Mouse (Mus musculus): ENCODE measurements around the gene Hvcn1. TPM values are rescaled to one million over a fixed set of nuclear protein-coding genes. Genes with fewer than 3 reads are reported as not detected.
A peak's percentile ranks its signal among the peaks of the same experiment; 100 is the strongest.

The Hvcn1 gene
- polyA plus RNA-seq, 1 experiment from 2014 or later, result 1.8 TPM

- WGBS, result 64% methylated on average over 11 of the region's 11 CpGs
- Histone ChIP-seq H3K4me3 (no peak overlapping the region), H3K9me3 (replicated peaks) (no peaks in the 10 kb centered on the region), H3K27me3 (replicated peaks) (no peaks in the 10 kb centered on the region), H3K27ac (ENCODE audit: poor library complexity, severe bottlenecking) (no peak overlapping the region), H3K36me3 (peaks cover 6% of the 10 kb centered on the region; the same call in 1 of the 2 replicates), H3K9ac (no peak overlapping the region), H3K4me2 (no peak overlapping the region), H3K4me1 (replicated peaks) (peaks cover 9% of the 10 kb centered on the region)
- no peak for ATAC-seq (ENCODE audit: insufficient number of reproducible peaks, low FRiP score)
Measured at GRCm38 (mm10) chr5:122247529-122247928, 40.9 kb downstream of the Hvcn1 start.

DNA sequence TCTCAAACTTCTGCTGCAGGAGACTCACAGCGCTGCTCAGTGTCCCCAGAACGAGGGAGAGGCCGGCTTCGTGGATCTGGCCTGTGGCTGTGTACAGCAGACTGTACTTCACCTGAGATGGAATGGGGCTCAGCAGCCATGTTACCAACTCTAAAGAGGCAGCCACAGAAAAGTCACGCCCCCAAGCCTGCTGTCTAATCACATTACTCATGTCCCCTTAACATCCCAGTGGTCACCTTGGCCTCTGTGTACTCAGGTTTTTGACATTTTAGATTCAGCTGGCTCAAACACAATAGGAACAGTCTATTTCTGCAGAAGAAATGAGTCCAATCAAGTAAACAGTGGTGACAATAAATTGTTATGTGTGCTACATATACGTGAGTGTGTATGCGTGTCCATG is 41.3 kb downstream of the Hvcn1 start:
- Histone ChIP-seq H3K9ac (no peak overlapping the region), H3K27me3 (replicated peaks) (no peaks in the 10 kb centered on the region), H3K36me3 (peaks cover 8% of the 10 kb centered on the region; the same call in 1 of the 2 replicates), H3K4me2 (no peak overlapping the region), H3K4me1 (replicated peaks) (peaks cover 9% of the 10 kb centered on the region), H3K27ac (ENCODE audit: poor library complexity, severe bottlenecking) (no peak overlapping the region), H3K4me3 (no peak overlapping the region), H3K9me3 (replicated peaks) (no peaks in the 10 kb centered on the region)
- WGBS, result 86% methylated on average over 7 of the region's 7 CpGs
- ATAC-seq (ENCODE audit: insufficient number of reproducible peaks, low FRiP score), result no peak

DNA sequence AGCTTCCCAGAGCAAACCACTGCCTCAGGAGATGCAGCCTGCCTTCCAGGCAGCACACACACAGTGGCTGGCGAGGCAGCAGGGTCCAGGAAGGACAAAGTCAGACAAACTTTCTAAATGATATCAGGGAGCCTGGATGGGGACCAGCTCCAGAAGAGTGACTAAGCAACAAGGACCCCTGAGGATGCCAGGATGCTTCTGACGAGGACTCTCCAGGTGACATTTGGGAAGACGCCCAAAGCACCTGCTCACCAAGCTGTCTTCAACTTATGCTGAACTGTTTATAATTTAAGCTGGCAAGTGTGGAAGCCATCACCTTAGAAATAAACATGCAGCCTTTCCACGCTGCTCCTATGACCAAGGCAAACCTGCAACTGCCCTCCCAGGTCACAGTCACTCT is 42.7 kb downstream of the Hvcn1 start:
- no peak for ATAC-seq (ENCODE audit: insufficient number of reproducible peaks, low FRiP score)
- H3K9ac ChIP-seq, result no peak overlapping the region
- no peaks in the 10 kb centered on the region for H3K9me3 ChIP-seq (replicated peaks)
- no peak overlapping the region for H3K4me3 ChIP-seq
- H3K4me2 ChIP-seq, result no peak overlapping the region
- H3K4me1 ChIP-seq (replicated peaks), result peaks cover 9% of the 10 kb centered on the region
- H3K27me3 ChIP-seq (replicated peaks), result no peaks in the 10 kb centered on the region
- H3K27ac ChIP-seq (ENCODE audit: poor library complexity, severe bottlenecking), result no peak overlapping the region
- 80% methylated on average over 4 of the region's 4 CpGs for WGBS
- peaks cover 13% of the 10 kb centered on the region for H3K36me3 ChIP-seq

GRCm38 (mm10) chr5:122251895-122252606 is 45.4 kb downstream of the Hvcn1 start:
- 95% methylated on average over 17 of the region's 17 CpGs for WGBS
- no peak for ATAC-seq (ENCODE audit: insufficient number of reproducible peaks, low FRiP score)
- peaks cover 41% of the 10 kb centered on the region for H3K36me3 ChIP-seq

DNA sequence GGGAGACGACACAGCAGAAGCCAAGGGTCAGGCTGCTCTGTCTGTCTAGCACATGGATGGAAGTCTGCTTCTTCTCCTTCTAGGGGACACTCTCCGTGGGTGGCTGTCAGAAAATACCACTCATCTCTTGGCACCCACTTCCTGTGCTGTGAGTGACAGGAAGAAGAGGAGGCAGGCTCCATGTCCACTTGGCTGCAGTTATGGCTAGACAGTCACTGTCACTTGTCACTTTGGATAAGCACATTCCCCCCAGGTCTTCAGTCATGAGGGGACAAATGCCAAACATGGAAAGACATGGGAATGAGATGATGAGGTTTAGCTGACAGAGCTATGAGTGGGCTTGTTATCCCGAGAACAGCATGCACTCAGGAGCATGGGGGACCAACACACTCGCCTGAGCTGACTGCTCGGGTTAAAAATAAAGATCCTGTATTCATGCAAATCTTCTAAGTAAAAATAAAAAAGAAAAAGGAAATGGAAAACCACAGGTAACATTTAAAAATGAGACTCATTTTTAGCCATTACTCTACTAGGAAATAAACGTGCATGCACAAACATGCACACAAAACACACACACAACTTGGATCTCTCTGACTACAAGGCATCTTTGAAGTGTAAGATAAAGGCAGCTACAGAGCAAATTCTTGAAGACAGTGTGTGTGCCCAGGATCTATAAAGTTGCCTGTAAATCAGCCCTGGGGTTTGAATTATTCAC is 51.6 kb downstream of the Hvcn1 start:
- Histone ChIP-seq H3K27me3 (replicated peaks) (no peaks in the 10 kb centered on the region), H3K4me2 (no peak overlapping the region), H3K27ac (ENCODE audit: poor library complexity, severe bottlenecking) (no peak overlapping the region), H3K36me3 (peaks cover 61% of the 10 kb centered on the region), H3K9ac (no peak overlapping the region), H3K4me3 (no peak overlapping the region), H3K4me1 (replicated peaks) (no peaks in the 10 kb centered on the region), H3K9me3 (replicated peaks) (no peaks in the 10 kb centered on the region)
- 50% methylated on average over 6 of the region's 6 CpGs for WGBS
- ATAC-seq (ENCODE audit: insufficient number of reproducible peaks, low FRiP score), result no peak

More at GRCm38 (mm10) chr5:122251895-122252606, 45.4 kb downstream of the Hvcn1 start:
- Histone ChIP-seq H3K27me3 (replicated peaks) (no peaks in the 10 kb centered on the region), H3K4me2 (no peak overlapping the region), H3K9me3 (replicated peaks) (no peaks in the 10 kb centered on the region), H3K9ac (no peak overlapping the region), H3K4me3 (no peak overlapping the region), H3K4me1 (replicated peaks) (peaks cover 9% of the 10 kb centered on the region), H3K27ac (ENCODE audit: poor library complexity, severe bottlenecking) (no peak overlapping the region)

DNA sequence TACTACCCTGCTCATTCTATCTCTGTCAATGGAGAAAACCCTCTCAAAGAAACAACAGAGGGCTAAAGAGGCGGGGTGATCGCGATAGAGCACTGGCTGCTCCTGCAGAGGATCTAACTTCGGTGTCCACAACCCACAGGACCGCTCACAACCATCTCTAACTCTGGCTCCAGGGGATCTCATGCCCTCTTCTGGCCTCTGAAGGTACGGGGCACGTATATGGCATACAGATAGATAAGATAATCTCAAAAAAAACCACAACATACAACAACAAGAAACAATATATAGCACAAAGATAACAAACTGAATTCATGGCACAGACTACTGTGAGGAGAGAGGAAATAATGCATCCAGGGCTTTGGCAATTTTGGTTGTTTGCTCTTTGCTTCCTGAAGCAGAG is 55.5 kb downstream of the Hvcn1 start:
- Histone ChIP-seq H3K9me3 (replicated peaks) (no peaks in the 10 kb centered on the region), H3K27me3 (replicated peaks) (no peaks in the 10 kb centered on the region), H3K4me3 (no peak overlapping the region), H3K4me1 (replicated peaks) (peaks cover 5% of the 10 kb centered on the region), H3K9ac (no peak overlapping the region; the same call in 1 of the 2 replicates), H3K4me2 (no peak overlapping the region), H3K36me3 (peaks cover 29% of the 10 kb centered on the region), H3K27ac (ENCODE audit: poor library complexity, severe bottlenecking) (no peak overlapping the region)
- ATAC-seq (ENCODE audit: insufficient number of reproducible peaks, low FRiP score), result no peak
- WGBS, result 52% methylated on average over 7 of the region's 7 CpGs

DNA sequence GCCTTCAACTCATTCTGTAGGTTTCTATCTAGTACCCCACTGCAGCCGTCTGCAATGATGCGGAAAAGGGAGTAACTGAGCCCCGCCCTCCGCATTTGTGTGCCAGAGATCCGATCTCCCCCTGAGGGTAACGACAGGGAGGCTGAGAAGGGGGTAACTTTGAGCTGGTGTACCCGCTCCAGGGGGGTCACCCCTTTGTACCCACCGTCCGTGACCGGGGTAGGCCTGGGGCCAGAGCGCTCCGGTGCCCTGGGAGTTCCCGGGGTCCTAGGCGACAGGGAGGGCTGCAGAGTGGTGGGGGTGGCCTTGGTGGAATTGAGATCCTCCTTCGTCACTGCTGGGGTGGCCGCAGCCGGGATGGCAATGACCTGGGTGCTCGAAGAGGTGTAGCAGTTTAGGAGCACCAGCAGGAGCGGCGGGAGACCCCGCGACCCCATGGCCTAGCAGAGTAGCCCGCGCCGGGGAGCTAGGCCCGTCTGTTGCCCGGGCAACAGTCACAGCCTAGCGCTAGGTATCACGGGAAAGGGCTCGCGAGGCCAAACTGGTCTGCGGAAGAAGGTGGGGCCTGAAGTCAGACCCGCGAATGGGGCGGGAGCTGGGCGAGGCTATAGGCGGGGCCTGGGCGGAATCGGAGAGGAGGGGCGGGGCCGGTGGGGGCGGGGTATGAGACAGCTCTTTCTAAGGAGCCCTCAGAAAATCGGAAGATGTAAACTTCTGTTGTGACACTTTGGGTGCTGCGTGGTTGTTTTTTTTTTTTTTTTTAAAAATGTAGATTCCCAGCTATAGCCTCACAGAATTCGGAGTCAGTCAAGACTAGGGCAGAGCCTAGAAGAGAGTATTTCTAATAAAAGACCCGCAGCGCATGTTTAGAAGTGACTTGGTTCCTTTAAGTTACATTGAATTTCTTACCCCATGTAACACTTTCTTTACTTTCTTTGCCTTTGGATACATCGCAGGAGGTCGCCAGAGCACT is 57.6 kb downstream of the Hvcn1 start, which contains the start of gene Tctn1:
Gene Tctn1 (minus strand): TSS at position 528 of the 973 bp plus-strand sequence.
- H3K9ac ChIP-seq, result peak within 1 kb of the TSS; percentile 75
- no peaks in the 10 kb centered on the region for H3K9me3 ChIP-seq (replicated peaks)
- peaks cover 12% of the 10 kb centered on the region; the same call in 1 of the 2 replicates for H3K36me3 ChIP-seq
- H3K27ac ChIP-seq (ENCODE audit: poor library complexity, severe bottlenecking), result no peak within 1 kb of the TSS
- H3K4me1 ChIP-seq (replicated peaks), result peaks cover 10% of the 10 kb centered on the region
- 2% methylated on average over 49 of the region's 49 CpGs for WGBS
- peak; percentile 100 for ATAC-seq (ENCODE audit: insufficient number of reproducible peaks, low FRiP score)
- peak within 1 kb of the TSS; percentile 75 for H3K4me2 ChIP-seq
- H3K4me3 ChIP-seq, result peak within 1 kb of the TSS; percentile 65
- no peaks in the 10 kb centered on the region for H3K27me3 ChIP-seq (replicated peaks)

DNA sequence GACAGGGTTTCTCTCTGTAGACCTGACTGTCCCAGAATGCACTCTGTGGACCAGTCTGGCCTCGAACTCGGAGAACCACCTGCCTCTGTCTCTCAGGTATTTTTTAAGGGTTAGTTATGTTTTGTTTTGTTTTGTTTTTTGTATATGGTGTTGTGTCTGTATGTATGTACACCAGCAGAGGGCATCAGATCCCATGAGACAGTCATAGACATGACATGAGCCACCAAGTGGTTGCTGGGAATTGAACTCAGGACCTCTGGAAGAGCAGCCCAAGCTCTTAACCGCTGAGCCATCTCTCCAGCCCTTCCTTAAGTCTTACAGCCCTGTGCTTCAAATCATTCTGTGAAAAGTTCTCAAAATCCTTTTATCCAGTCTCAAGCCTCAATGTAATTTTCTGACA is 58.6 kb downstream of the Hvcn1 start:
- Histone ChIP-seq H3K4me3 (no peak overlapping the region), H3K4me2 (peak overlapping the region; percentile 75; the same call in 1 of the 2 replicates), H3K36me3 (peaks cover 8% of the 10 kb centered on the region; the same call in 1 of the 2 replicates), H3K27me3 (replicated peaks) (no peaks in the 10 kb centered on the region), H3K9ac (no peak overlapping the region), H3K4me1 (replicated peaks) (peaks cover 12% of the 10 kb centered on the region), H3K27ac (ENCODE audit: poor library complexity, severe bottlenecking) (no peak overlapping the region), H3K9me3 (replicated peaks) (no peaks in the 10 kb centered on the region)
- WGBS, result 67% methylated on average over 3 of the region's 3 CpGs
- ATAC-seq (ENCODE audit: insufficient number of reproducible peaks, low FRiP score), result no peak

- no peak overlapping the region for H3K4me2 ChIP-seq
- H3K27ac ChIP-seq (ENCODE audit: poor library complexity, severe bottlenecking), result no peak overlapping the region
- H3K9ac ChIP-seq, result no peak overlapping the region
- no peak for ATAC-seq (ENCODE audit: insufficient number of reproducible peaks, low FRiP score)
- 0 out of 2 replicates have a peak, but pooled peaks cover 2% of the 10 kb centered on the region for H3K36me3 ChIP-seq
- no peaks in the 10 kb centered on the region for H3K27me3 ChIP-seq (replicated peaks)
- H3K9me3 ChIP-seq (replicated peaks), result no peaks in the 10 kb centered on the region
- H3K4me3 ChIP-seq, result no peak overlapping the region
- peaks cover 12% of the 10 kb centered on the region for H3K4me1 ChIP-seq (replicated peaks)
- 90% methylated on average over 2 of the region's 2 CpGs for WGBS
Measured at GRCm38 (mm10) chr5:122265942-122266341, 59.3 kb downstream of the Hvcn1 start.

- H3K27ac ChIP-seq (ENCODE audit: poor library complexity, severe bottlenecking), result no peak overlapping the region
- H3K9ac ChIP-seq, result no peak overlapping the region
- no peak overlapping the region for H3K4me3 ChIP-seq
- H3K4me2 ChIP-seq, result no peak overlapping the region
- H3K9me3 ChIP-seq (replicated peaks), result no peaks in the 10 kb centered on the region
- no peak for ATAC-seq (ENCODE audit: insufficient number of reproducible peaks, low FRiP score)
- no peaks in the 10 kb centered on the region for H3K36me3 ChIP-seq
- no peaks in the 10 kb centered on the region for H3K27me3 ChIP-seq (replicated peaks)
- WGBS, result 73% methylated on average over 7 of the region's 7 CpGs
- peaks cover 12% of the 10 kb centered on the region for H3K4me1 ChIP-seq (replicated peaks)
Measured at GRCm38 (mm10) chr5:122267136-122267535, 60.5 kb downstream of the Hvcn1 start.
